Mouse (Mus musculus) lung, postnatal 36 days (tissue): ENCODE data around the gene 4930426L09Rik.
A peak's percentile ranks its signal among the peaks of the same experiment; 100 is the strongest.

ENCODE experiments used
- DNase-seq: peaks from one replicate; pipeline ENCODE4 v3.0.0; 2022; ENCODE audit warnings: mixed read lengths

Gene 4930426L09Rik

GRCm38 (mm10) chr2:19016839-19017238, 18.7 kb downstream of the 4930426L09Rik start:
- no peak for DNase-seq

GRCm38 (mm10) chr2:19018034-19018433, 19.9 kb downstream of the 4930426L09Rik start:
- DNase-seq, result no peak

- no peak for DNase-seq
These were observed 26.7 kb downstream of the 4930426L09Rik start for GRCm38 (mm10) chr2:19024807-19025206.

- no peak for DNase-seq
These were observed 39.3 kb downstream of the 4930426L09Rik start for GRCm38 (mm10) chr2:19037430-19037829.

GRCm38 (mm10) chr2:19037907-19038570, 39.9 kb downstream of the 4930426L09Rik start:
- no peak for DNase-seq

- peak; percentile 10 for DNase-seq
These were observed 50.1 kb downstream of the 4930426L09Rik start for GRCm38 (mm10) chr2:19048225-19048624.

GRCm38 (mm10) chr2:19049341-19049740, 51.2 kb downstream of the 4930426L09Rik start:
- DNase-seq, result no peak
